Mouse (Mus musculus): ENCODE results near the gene Sbf2. TPM values are rescaled to one million over a fixed set of nuclear protein-coding genes. Genes with fewer than 3 reads are reported as not detected.
"Not testable (repeated sequence)": the region's sequence is repeated elsewhere in the genome, so short reads cannot be mapped to it uniquely, and the experiment has no call there.

Gene Sbf2
- polyA plus RNA-seq, 1 experiment: 8.8 TPM

DNA sequence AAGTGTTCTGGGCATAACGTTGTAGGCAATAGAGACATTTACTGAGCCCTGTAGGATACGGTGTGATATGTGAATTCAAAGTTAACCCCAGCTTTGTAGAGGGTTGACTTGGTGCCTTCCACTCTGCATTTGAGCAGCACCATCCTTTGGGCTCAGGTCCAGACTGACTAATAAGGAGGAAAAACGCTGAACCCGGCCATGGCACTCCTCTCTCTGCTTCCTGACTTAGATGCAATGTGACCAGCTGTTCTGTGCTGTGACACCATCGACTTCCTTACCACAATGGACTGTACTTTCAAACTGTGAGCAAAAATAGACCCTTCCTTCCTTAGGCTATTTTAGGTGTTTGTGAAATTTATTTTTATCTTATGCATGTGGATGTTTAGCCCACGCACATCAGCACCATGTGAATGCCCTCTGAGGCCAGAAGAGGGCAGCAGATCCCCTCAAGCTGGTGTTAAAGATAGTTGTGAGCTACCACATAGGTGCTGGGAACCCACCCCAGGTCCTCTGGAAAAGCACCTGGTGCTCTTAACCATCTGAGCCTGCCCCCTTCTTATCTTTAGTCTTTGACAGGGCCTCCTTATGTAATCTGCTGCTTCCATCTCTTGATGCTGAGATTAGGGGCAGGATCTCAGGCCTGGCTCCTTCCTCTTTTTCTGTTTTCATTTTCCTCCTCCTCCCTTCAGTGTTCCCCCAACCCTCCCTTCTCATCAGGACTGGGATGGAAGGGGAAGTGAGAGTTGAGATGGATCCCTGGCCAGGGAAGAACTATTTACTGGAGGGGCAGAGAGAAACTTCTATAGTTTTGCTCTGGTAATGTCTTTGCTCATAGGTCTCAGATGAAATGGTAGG is 34.6 kb upstream of the Sbf2 start:
- H3K4me1 ChIP-seq (replicated peaks; ENCODE audit: control insufficient read depth, insufficient read depth, low read length): no peaks in the 10 kb centered on the region
- no peak for DNase-seq
- no peak overlapping the region for H3K4me3 ChIP-seq (ENCODE audit: control insufficient read depth, insufficient read depth, low read length)
- no peak overlapping the region for H3K27ac ChIP-seq (ENCODE audit: control insufficient read depth, insufficient read depth, low read length)
- TF ChIP-seq CTCF (IDR thresholded peaks at IDR 0.05; ENCODE audit: borderline replicate concordance, control insufficient read depth, extremely low read depth, insufficient read depth, low read length, poor library complexity) (no peak), POLR2A (IDR thresholded peaks at IDR 0.05; ENCODE audit: control insufficient read depth, extremely low read depth, insufficient read depth, low read length, poor library complexity) (no peak)
- no peaks in the 10 kb centered on the region for H3K27me3 ChIP-seq (ENCODE audit: control insufficient read depth, insufficient read depth, low read length)
- 83% methylated on average over 6 of the region's 6 CpGs for WGBS
- H3K36me3 ChIP-seq (ENCODE audit: control insufficient read depth, insufficient read depth, low read length): no peaks in the 10 kb centered on the region

DNA sequence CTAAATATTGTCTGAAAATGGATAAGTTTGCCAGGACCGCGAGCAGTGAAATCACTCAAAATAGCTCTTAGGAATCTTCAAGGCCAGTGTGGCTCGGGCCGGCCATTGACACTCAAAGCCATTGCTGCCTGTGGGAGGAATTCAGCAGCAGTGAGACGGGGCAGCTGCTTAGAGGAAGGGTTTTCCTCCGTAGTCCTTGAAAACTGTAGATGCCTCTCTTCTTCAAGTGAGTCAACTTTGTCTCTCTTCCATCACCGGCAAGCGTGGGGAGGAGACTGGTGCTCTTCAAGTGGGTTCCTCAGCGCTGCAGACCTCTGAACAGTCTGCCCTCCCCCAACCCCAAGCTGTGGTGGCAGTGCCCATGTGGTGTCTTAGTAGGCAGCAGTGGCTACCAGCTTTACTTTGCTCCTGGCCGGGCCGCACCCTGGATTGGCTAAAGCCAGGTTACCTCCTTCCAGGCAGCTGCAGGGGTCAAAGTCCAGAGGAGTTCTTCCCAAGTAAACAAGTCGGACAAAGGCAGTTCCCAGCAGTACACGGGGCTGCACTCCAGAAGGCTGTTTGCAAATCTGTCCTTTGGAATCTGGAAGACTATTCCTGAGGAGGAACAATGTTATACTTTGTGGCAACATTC is 33.8 kb upstream of the Sbf2 start:
- H3K27ac ChIP-seq (ENCODE audit: control insufficient read depth, insufficient read depth, low read length): no peak overlapping the region
- H3K27me3 ChIP-seq (ENCODE audit: control insufficient read depth, insufficient read depth, low read length): no peaks in the 10 kb centered on the region
- no peak overlapping the region for H3K4me3 ChIP-seq (ENCODE audit: control insufficient read depth, insufficient read depth, low read length)
- no peaks in the 10 kb centered on the region for H3K4me1 ChIP-seq (replicated peaks; ENCODE audit: control insufficient read depth, insufficient read depth, low read length)
- no peaks in the 10 kb centered on the region for H3K36me3 ChIP-seq (ENCODE audit: control insufficient read depth, insufficient read depth, low read length)
- 92% methylated on average over 13 of the region's 13 CpGs for WGBS
- TF ChIP-seq CTCF (IDR thresholded peaks at IDR 0.05; ENCODE audit: borderline replicate concordance, control insufficient read depth, extremely low read depth, insufficient read depth, low read length, poor library complexity) (no peak), POLR2A (IDR thresholded peaks at IDR 0.05; ENCODE audit: control insufficient read depth, extremely low read depth, insufficient read depth, low read length, poor library complexity) (no peak)
- DNase-seq: no peak

DNA sequence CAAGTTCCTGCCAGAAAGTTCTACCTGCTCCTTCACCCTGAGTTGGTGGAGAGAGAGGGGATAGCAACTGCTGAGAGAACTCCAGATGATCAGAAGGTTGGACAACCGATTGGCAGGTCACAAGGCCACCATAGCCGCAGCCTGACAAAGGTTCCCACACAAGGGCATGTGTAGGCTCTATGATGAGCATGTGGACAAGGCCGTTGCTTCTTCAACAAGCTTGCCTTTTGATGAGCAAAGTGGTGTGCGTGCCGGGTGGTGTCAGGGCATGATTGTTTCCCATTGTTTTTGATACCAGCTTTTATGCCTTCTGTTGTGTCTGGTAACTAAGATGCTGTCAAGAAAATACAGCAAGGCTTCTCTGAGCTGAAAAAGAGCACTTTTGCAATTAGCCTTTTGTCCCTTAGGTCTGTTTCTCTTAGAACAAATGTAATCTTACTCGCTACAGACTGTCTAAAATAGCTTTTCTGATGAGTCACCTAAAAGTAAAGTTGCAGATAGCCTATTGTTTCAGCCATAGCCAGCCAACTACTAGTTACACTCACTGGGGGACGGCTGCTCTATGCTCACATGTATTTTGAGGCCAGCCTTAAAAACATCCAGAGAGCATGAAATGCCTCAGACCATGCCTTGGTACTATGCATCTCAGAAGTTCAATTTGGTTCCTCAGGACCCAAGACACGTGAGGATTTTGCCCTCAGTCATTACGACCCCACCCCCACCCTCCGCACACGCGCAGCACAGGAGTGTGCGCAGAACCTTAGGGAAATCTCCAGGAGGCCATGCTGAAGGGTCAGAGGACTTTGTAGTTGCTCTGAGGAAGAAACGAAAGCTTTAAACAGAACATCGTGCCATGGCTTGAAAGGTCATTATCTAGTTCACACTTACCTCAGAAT is 33.1 kb upstream of the Sbf2 start:
- Histone ChIP-seq H3K36me3 (ENCODE audit: control insufficient read depth, insufficient read depth, low read length) (no peaks in the 10 kb centered on the region), H3K27ac (ENCODE audit: control insufficient read depth, insufficient read depth, low read length) (no peak overlapping the region), H3K27me3 (ENCODE audit: control insufficient read depth, insufficient read depth, low read length) (no peaks in the 10 kb centered on the region), H3K4me1 (replicated peaks; ENCODE audit: control insufficient read depth, insufficient read depth, low read length) (no peaks in the 10 kb centered on the region), H3K4me3 (ENCODE audit: control insufficient read depth, insufficient read depth, low read length) (no peak overlapping the region)
- no peak for TF ChIP-seq POLR2A (IDR thresholded peaks at IDR 0.05; ENCODE audit: control insufficient read depth, extremely low read depth, insufficient read depth, low read length, poor library complexity)
- WGBS: 94% methylated on average over 15 of the region's 15 CpGs
- no peak for DNase-seq

DNA sequence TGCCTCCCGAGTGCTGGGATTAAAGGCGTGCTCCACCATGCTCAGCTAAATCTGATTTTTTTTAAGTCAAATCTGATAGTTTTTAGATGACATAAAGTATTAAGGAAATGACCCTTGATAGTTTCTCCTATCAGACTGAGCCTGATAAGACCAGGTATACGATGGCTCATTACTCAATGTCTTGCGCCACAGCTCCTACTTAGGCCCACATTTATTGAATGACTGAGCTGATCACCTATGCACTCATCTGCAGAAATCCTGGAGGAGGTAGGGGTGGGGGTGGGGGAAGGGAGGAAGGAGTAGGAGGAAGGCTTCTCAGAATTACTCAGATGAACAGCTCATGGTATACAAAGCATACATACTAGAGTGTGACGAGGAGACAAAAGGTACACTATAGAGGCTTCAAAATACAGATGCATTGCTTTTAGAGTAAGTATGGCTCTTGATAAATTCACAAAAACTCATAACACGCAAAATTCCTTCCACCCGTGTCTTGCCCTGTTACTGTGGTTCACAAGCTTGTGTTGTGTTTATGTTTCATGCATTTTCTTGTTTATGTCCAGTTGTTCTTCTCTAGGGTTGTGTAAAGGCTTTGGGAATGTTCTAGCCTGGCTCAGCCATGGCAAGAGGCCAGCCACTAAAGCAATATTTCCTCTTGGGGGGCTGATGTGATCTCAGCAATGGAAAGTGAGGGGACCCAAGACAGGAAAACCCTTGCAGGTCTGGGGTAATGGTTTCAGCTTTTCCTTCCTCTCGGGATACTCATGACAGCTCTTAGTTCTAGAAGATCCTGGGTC is 32.1 kb upstream of the Sbf2 start:
- Histone ChIP-seq H3K36me3 (ENCODE audit: control insufficient read depth, insufficient read depth, low read length) (no peaks in the 10 kb centered on the region), H3K27ac (ENCODE audit: control insufficient read depth, insufficient read depth, low read length) (no peak overlapping the region), H3K27me3 (ENCODE audit: control insufficient read depth, insufficient read depth, low read length) (no peaks in the 10 kb centered on the region), H3K4me3 (ENCODE audit: control insufficient read depth, insufficient read depth, low read length) (no peak overlapping the region), H3K4me1 (replicated peaks; ENCODE audit: control insufficient read depth, insufficient read depth, low read length) (no peaks in the 10 kb centered on the region)
- no peak for DNase-seq
- WGBS: 94% methylated on average over 8 of the region's 8 CpGs
- TF ChIP-seq CTCF (IDR thresholded peaks at IDR 0.05; ENCODE audit: borderline replicate concordance, control insufficient read depth, extremely low read depth, insufficient read depth, low read length, poor library complexity): no peak
- TF ChIP-seq POLR2A (IDR thresholded peaks at IDR 0.05; ENCODE audit: control insufficient read depth, extremely low read depth, insufficient read depth, low read length, poor library complexity): no peak

DNA sequence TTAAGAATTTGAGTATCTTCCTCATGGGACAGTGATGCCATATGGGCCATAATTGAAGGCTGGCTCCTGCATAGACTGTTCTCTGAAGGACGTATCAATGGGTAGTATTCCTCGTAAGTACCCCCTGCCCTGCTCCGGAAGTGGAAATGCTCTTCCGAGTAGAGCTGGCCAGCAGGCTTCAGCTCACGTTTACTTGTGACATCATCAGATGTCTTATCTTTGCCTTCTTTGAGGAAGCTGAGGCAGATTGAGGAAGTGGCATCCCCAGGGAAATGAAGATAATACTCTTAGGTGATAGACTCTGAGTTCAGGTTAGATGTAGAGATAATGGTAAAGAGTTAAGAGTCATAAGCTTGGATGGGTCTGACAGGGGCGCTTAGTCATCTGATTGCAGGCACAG is 31.1 kb upstream of the Sbf2 start:
- Histone ChIP-seq H3K36me3 (ENCODE audit: control insufficient read depth, insufficient read depth, low read length) (no peaks in the 10 kb centered on the region), H3K4me3 (ENCODE audit: control insufficient read depth, insufficient read depth, low read length) (no peak overlapping the region), H3K4me1 (replicated peaks; ENCODE audit: control insufficient read depth, insufficient read depth, low read length) (no peaks in the 10 kb centered on the region), H3K27ac (ENCODE audit: control insufficient read depth, insufficient read depth, low read length) (no peak overlapping the region), H3K27me3 (ENCODE audit: control insufficient read depth, insufficient read depth, low read length) (no peaks in the 10 kb centered on the region)
- DNase-seq: no peak
- no peak for TF ChIP-seq CTCF (IDR thresholded peaks at IDR 0.05; ENCODE audit: borderline replicate concordance, control insufficient read depth, extremely low read depth, insufficient read depth, low read length, poor library complexity)
- no peak for TF ChIP-seq POLR2A (IDR thresholded peaks at IDR 0.05; ENCODE audit: control insufficient read depth, extremely low read depth, insufficient read depth, low read length, poor library complexity)
- 70% methylated on average over 6 of the region's 6 CpGs for WGBS

DNA sequence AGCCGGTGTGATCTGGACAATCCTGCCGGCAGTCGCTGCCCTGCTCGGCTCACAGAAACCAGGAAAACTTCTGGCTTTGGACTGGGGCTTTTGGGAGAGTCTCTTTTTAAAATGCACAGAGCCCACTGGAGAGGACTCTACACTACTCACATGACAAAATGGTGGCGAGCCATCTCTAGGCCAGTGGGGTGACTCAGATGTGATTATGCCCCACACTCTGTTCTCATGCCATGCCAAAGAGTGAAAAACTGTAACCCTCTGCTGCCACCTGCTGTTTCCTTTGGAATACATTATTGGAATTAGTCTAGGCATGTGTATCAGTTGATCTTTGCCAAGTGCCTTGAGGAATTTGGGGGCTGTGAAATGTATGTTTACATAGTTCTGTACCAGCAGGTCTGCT is 30.6 kb upstream of the Sbf2 start:
- no peaks in the 10 kb centered on the region for H3K36me3 ChIP-seq (ENCODE audit: control insufficient read depth, insufficient read depth, low read length)
- DNase-seq: peak; percentile 41
- H3K27me3 ChIP-seq (ENCODE audit: control insufficient read depth, insufficient read depth, low read length): no peaks in the 10 kb centered on the region
- 78% methylated on average over 5 of the region's 5 CpGs for WGBS
- no peak overlapping the region for H3K27ac ChIP-seq (ENCODE audit: control insufficient read depth, insufficient read depth, low read length)
- TF ChIP-seq POLR2A (IDR thresholded peaks at IDR 0.05; ENCODE audit: control insufficient read depth, extremely low read depth, insufficient read depth, low read length, poor library complexity): no peak
- no peak overlapping the region for H3K4me3 ChIP-seq (ENCODE audit: control insufficient read depth, insufficient read depth, low read length)
- no peaks in the 10 kb centered on the region for H3K4me1 ChIP-seq (replicated peaks; ENCODE audit: control insufficient read depth, insufficient read depth, low read length)

DNA sequence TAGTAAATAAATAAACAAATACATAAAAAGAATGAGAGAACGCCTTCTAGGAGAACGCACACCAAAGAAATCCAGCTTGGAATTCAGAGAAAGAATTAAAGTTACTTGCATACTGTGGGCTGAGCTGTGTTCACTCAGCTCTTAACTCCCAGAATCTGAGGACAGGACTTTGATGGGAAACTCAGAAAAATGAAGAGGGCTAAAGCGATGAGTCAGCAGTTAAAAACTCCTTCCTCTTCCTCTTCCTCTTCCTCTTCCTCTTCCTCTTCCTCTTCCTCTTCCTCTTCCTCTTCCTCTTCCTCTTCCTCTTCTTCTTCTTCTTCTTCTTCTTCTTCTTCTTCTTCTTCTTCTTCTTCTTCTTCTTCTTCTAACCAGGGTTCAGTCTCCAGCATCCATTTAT is 25.2 kb upstream of the Sbf2 start:
- not testable (repeated sequence) for H3K4me1 ChIP-seq (replicated peaks; ENCODE audit: control insufficient read depth, insufficient read depth, low read length); H3K4me3 ChIP-seq (ENCODE audit: control insufficient read depth, insufficient read depth, low read length); H3K27ac ChIP-seq (ENCODE audit: control insufficient read depth, insufficient read depth, low read length); H3K27me3 ChIP-seq (ENCODE audit: control insufficient read depth, insufficient read depth, low read length); H3K36me3 ChIP-seq (ENCODE audit: control insufficient read depth, insufficient read depth, low read length); DNase-seq
- WGBS: 98% methylated on average over 3 of the region's 3 CpGs

Measured in thymus, adult 2 months (tissue).